Mouse (Mus musculus) frontal cortex, postnatal 14 days (tissue): Measurements from ENCODE around the gene 4930583I09Rik.

Experiments used
- DNase-seq, 2 experiments: peaks; one replicate each; pipeline ENCODE4 v3.0.0; 2022; ENCODE audit warnings: low spot score in 2 of 2

The 4930583I09Rik gene

GRCm38 (mm10) chr17:64835928-64836327 lies at the start of gene 4930583I09Rik:
Gene 4930583I09Rik, minus strand, starts transcription at chr17:64836071.
- no peak for DNase-seq

- DNase-seq = no peak
Observed at GRCm38 (mm10) chr17:64876111-64876510, 40.2 kb upstream of the 4930583I09Rik start.

GRCm38 (mm10) chr17:64873651-64874072 lies 37.8 kb upstream of the 4930583I09Rik start:
- no peak for DNase-seq

GRCm38 (mm10) chr17:64863817-64864216 lies 27.9 kb upstream of the 4930583I09Rik start:
- DNase-seq = no peak

GRCm38 (mm10) chr17:64860963-64861362 lies 25.1 kb upstream of the 4930583I09Rik start:
- no peak for DNase-seq

- no peak for DNase-seq
Observed at GRCm38 (mm10) chr17:64858848-64859247, 23.0 kb upstream of the 4930583I09Rik start.

- DNase-seq = no peak
Observed at GRCm38 (mm10) chr17:64848031-64848430, 12.2 kb upstream of the 4930583I09Rik start.

- no peak for DNase-seq
Observed at GRCm38 (mm10) chr17:64846654-64847053, 10.8 kb upstream of the 4930583I09Rik start.

GRCm38 (mm10) chr17:64836892-64837291 lies 1.0 kb upstream of the 4930583I09Rik start:
- DNase-seq = no peak

GRCm38 (mm10) chr17:64836352-64836751 lies 481 bp upstream of the 4930583I09Rik start:
- no peak for DNase-seq

- DNase-seq = no peak
Observed at GRCm38 (mm10) chr17:64833906-64834490, 1.9 kb downstream of the 4930583I09Rik start.

- DNase-seq = no peak
Observed at GRCm38 (mm10) chr17:64833071-64833470, 2.8 kb downstream of the 4930583I09Rik start.

- no peak for DNase-seq
Observed at GRCm38 (mm10) chr17:64827482-64827881, 8.4 kb downstream of the 4930583I09Rik start.

GRCm38 (mm10) chr17:64826843-64827242 lies 9.0 kb downstream of the 4930583I09Rik start:
- no peak for DNase-seq

- no peak for DNase-seq
Observed at GRCm38 (mm10) chr17:64822561-64822960, 13.3 kb downstream of the 4930583I09Rik start.

GRCm38 (mm10) chr17:64820841-64821593 lies 14.9 kb downstream of the 4930583I09Rik start:
- DNase-seq = no peak

- no peak for DNase-seq
Observed at GRCm38 (mm10) chr17:64816298-64816697, 19.6 kb downstream of the 4930583I09Rik start.

GRCm38 (mm10) chr17:64815806-64816205 lies 20.1 kb downstream of the 4930583I09Rik start:
- DNase-seq = no peak

- DNase-seq = no peak
Observed at GRCm38 (mm10) chr17:64813568-64813967, 22.3 kb downstream of the 4930583I09Rik start.

- no peak for DNase-seq
Observed at GRCm38 (mm10) chr17:64806035-64806589, 29.8 kb downstream of the 4930583I09Rik start.

- DNase-seq = no peak
Observed at GRCm38 (mm10) chr17:64804375-64805124, 31.3 kb downstream of the 4930583I09Rik start.

- DNase-seq = no peak
Observed at GRCm38 (mm10) chr17:64802956-64803275, 33.0 kb downstream of the 4930583I09Rik start.
